Mouse (Mus musculus) retina, postnatal 1 day (tissue): ENCODE results near the gene Thada.
A peak's percentile ranks its signal among the peaks of the same experiment; 100 is the strongest.

Source experiments
- DNase-seq: peaks from one replicate; pipeline ENCODE4 v3.0.0-alpha.2; 2012

Gene Thada

DNA sequence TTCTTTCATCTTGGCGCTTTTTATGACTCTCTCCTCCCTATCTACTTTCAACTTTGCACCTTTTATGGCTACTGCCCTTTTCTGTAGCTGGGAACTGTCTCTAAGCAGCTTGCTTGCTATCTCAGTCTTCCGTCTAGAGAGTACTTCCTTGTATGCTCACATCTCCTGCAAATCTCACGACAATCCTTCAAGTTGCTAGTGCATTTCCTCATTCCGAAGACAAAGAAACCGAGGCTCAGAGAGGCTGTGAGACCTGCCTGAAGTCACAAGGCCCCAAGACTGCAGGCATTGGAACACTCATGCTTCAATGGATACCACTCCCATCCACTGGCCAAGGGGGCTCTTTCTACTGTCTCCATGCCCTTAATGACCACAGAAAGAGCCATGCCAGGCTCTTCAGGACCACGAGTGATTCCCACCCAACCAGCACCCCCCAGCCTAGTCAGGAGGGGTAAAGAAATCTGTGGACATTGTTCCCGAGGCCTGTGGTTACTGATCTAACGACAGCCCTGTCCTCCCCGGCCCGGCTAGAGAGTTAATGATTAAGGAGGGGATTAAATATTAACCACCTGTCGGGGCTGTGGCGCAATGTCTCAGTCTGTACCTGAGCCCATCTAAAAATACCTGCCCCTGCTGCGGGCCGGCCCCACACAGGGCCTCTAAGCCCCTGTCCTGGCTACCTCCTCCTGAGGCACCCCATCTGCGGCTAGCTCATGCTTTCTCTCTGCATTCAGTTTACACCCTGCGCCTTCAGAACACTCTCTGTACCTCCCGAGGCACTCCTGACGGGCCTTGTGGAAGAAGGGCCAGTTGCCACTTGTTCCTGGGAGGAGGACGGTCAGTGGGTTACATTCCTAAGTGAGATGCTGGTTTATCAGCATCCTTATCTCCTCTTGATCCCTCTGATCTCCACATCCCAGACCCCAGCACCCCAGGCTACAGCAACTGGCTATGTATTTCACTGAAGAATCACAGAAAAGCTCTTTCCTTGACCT is 309.0 kb downstream of the Thada start:
- peak; percentile 40 for DNase-seq

DNA sequence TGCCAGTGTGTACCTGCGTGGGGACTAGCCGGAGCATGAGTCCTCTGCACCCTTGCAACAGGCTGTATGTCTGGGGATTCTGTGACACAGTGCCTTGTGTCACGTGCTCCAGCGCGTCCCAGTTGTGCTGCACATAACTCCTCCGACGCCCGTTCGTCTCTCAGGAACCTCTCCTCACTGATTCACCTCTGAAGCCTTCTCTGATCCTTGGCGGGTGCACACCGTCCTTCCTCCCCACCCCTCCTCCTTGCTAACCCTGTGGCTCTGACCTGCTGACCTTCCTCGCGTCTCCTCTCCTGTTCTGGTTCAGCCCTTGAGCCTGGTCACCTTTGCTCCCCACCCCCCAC is 309.8 kb downstream of the Thada start:
- no peak for DNase-seq

DNA sequence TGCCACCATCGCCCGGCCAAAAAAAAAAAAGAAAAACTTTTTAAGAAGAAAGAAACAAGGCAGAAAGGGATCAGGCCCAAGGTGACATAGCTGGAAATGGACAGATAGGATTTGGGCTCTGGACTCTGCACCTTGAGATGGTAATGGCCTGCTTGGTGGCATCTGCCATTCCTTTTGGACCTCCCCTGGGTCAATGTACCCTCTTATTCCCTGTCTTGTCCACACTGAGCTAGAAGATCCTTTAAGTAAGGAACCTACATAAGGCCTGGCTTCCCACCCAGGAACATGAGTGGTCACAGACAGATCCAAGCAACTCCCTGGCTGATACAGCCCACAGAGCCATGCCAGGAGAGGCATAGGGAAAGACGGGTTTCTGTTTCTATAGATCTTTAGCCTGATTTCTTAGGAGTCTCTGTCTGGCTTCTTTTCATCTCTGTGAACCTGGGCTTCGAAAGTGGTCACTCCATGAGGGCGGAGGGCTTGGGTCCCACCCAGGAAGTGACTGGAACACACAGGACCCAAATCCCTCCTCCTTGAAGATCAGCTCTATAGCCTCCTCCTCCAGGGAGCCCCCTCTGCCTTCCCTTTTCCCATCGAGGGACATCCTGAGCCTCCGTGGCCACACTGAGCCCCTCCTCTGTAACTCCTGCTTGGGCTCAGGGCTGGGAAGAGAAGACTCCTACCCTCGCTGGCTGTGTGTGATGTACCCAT is 310.3 kb downstream of the Thada start:
- no peak for DNase-seq

DNA sequence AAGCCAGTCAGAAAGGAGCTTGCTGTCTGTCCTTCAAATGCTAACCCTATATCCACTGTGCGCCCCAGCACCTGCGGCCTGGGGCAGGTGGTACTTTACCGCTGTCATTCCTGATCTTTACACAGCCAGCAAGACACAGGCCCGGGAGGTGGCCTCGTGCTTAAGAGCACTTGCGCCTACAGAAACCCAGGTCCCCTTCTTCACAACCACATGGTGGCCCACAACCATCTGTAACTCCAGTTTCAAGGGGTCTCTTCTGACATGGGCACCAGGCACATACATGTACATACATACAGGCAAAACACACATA is 311.0 kb downstream of the Thada start:
- no peak for DNase-seq

DNA sequence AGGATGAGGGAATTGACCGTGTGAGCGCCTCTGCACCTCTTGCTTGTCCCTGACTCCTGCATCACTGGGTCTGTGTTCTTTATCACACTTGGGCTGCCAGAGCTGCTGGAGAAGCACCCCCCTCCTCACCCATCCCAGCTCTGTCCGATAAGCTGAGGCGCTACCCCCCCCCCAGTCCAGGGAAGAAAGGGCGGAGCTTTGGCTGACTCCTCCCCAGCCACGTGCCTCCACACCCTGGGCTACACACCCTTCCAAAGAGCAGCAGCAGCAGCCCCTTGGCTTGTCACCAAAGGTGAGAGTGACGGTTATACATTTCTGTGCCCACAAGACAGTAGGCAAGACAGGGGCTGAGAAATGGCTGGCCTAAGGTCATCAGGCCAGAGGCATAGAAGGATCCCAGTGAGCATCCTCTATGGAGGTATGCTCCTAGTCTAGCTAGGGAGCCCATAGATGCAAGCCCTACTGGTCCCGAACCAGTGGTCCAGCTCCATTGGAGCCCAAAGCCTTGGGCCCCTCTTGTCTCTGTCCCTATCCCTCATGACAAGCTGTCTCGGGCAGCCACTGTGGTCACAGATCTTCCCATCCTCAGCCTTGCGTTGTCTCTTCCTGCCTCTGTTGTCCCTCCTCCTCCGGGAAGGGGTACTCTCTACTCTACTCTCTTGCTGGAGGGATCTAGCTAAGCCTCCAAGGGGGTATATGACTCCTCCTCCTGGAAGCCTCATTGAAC is 311.5 kb downstream of the Thada start:
- DNase-seq = no peak

DNA sequence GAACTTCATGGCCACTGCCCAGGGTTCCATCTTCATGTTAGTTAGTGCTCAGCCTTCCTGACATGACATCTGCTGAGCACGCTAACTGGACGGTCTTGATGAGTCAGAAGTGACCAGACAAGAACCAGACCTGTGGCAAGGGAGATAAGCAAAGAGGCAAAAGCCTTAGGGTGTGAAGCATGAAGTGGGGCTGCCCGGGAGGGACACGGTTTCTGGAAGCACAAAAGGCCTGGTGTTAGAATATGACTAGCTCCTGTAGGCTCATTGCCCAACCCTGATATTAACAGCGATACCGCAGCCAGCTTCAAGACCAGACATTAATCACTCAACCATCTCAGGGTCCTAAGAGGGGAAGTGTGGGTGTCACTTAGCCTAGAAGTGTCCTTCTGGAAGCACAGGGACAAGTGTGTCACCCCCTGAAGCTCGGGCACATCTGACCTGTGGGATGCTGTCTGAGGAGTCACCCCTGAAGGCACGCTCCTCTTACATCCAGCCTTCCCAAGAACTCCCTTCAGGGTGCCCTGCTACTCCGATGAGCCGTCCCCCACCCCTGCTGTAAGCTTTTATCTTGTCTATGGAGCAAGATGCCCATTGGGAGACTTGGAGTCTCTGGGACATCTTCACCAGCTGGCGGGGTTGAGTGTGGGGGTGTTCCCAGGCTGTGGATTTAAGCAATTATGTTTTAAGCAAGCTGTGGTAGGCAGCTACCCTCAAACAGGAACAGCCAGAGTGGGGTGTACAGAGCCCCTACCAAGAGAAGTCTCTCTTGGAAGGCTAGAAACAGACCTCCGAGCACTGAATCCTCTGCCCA is 312.8 kb downstream of the Thada start:
- DNase-seq = no peak

DNA sequence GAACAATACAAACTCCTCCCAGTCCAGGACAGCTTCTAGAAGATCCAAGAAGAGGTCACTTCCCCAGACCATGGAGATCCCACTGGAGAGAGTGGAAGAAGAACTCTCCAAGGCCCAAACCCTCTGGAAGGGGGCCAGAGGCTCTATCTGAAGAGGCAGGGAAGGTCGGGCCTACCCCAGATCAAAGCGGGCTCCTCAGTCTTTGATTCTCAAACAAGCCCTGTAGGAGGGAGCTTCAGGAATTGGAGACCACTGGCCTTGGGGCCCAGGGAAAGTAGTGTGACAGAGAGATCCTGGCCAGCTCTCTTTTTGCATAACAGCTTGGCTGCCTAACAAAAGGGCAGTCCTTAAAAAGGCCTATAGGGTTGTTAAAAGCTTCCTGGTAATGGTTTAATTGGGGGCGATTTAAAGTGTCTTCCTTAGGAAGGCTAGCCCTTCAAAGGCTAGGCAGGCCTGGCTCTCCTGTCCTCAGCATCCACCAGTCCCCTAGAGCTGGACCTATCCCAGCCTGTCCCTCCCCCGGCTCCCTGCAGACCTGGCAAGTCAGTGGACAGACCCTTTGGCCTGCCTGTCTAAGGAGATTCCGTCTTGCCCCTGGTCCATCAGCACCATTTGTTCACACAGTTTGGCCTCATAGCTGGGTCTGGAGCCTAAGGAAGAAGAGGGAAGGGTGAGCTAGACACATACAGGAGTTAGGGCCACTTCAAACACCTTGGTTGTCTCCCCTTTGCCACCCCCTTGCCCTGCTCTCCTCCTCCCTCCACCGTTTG is 313.6 kb downstream of the Thada start:
- no peak for DNase-seq

DNA sequence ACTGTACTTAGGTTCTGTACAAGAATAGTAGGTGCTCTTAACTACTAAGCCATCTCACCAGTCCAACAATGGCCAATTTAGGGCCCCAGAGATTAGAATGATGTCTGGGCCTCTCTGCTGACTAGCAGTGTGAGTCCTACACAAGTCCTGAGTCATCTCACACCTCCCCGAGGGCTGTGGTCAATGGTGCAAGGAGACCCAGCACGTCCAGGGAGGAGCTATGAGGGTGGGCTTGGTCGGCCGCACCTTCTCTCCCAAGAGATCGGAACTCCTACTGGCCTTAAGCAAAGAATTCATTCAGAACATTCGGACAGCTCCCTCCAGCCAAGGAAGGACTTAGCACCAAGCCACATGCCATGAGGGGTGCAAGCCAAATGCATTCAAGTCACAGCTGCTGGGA is 314.7 kb downstream of the Thada start:
- DNase-seq = no peak

DNA sequence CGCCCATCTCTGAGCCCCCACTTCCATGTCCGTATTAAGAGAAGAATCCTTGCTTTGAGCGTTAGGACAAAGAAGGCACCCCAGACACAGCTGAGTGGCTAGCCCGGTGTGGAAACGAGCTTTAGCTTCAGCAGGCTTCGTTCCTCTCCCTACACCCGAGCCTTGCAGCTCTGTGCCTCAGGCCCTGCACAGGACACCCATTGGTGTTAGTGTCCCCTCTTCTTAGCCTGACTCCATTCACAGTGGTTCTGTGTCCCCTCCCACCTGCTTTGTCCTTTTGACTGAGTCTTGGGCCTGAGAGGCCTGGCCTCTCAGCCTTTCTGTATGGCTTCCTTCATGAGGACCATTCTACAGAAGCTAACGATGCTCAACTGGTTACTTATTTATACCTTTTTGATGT is 315.7 kb downstream of the Thada start:
- DNase-seq = no peak

DNA sequence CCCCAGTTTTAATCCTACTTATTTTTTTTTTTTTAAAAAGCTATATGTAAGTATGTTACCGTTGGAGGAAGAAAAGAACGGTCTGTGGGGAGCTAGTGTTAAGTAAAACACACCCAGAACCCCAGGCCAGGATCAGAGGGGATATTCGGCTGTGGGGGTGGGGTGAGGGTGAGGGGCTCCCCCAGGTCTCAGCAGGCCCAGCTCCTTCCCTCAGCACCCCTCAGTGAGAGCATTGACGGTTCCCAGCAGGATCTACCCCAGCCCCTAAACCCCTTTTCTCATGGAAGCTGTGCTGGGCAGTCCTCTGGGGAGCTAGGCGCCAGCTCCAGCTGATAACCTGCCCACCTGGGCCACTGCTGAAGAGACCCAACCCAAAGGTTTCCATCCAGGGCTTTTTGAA is 316.4 kb downstream of the Thada start:
- DNase-seq = no peak

DNA sequence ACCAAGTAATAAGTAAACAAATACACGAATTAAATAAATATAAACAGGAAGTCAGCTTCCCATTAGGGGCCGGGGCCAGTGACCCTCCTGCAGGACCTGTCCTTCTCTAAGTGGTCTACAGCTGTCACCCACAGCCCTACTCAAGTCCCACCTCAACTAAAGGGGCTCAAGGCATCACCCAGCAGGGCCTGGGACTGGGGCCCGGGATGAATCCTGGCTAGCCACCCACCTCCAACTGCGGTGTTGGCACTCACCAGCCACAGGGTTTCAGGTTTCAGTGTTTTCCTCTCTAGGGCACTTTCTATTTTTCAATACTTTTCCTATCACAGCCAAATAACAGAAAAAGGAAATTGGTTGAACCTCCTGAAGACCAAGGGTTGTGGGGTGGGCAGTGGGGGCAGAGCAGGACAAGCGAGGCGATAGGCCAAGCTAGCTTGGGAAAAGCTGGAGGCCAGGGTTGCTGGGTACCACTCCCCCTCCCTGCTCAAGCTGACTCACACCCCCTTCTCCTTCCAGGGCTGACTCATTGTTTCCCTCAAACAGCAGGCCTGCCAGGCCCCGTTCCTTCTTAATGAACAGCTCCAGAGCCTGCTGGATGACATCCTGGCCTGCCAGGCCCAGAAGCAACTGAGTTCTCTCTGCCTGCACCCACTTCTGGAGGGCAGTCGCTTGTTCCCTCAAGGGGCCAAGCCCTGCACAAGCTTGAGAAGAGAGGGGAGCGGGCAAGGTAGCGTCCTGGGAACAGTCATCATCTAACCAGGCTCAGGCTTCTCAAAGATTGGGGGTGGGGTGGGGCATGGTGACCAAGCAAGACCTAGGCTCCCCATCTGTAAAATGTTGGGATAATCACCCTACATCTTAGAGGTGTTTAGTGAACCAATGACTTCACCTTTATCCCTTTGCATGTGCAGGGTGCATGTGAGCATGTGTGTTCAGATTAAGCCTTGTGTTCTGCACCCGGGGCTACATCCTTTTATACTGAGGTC is 317.2 kb downstream of the Thada start:
- peak; percentile 69 for DNase-seq

DNA sequence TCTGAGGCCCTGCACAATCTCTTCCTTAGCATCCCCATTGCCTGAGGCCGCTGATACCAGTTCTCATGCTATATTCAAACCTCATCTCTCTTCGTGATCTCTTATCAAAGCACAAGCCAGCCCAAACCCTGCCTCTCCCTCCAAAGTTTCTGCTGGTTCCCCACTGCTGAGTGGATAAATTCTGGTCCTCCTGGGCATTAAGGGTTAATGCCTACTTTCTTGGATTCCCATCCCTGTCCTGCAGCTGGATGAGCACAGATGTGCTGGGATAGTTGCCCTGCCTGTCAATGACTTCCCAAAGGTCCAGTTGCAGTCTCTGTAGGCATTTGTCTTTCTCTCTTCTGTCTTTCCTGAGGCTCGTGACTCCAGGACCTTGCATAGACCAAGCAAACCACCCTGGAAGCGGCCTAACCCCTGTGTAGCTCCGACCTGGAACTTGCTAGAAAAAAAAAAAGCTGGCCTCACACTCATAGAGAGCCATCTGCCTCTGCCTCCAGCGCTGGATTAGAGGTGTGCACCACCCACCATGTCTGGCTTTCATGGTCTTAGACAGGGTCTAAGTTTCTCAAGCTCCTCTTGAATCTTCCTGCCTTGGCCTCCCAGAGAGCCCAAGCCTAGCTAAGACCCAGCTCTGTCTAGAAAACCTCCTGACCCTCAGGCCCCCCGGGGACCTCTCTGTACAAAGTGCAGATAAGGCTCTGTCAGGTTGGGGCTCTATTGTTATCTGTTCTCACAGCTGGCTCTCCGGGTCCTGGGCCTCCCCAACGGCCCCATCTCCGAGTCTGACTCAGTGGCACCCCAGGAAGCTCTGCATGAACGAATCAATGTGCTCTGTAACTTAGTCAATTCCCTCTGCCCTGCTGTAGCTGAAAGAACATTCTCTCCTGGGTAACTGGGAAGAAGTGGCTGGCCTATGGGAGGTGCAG is 318.6 kb downstream of the Thada start:
- no peak for DNase-seq

DNA sequence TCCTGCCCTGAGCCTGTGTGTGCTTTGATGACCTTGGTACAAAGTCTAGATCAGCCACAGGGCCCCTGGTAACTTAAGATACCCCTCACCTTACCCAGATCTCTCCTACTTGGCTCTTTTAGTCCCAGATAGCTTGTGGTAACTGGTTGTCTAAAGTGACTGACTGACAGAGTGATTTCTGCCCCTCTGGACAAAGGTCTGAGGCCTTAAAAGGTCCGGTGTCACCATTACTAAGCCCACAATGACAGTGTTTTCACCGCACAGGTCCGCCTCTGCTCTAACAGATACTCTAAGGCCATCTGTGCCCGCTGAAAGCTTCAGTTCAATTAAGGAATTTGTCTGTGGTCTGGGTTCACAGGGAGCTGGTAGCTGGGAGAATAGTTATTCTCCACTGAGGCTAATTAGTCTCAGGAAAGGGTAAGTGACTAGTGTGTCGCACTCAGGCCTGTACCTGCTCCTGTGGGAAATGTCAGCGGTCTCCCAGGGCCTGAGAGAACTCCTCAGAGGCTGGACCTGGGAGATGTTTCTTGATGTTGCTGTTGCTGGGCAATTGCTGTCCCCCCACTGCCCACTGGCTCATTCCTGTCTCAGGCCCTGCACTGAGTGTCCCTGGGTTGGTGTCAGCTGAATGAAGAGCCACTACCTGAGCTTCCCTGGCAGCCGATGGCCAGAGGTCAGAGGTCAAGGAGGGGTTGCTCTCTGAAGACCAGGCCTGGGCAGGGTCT is 319.4 kb downstream of the Thada start:
- no peak for DNase-seq

DNA sequence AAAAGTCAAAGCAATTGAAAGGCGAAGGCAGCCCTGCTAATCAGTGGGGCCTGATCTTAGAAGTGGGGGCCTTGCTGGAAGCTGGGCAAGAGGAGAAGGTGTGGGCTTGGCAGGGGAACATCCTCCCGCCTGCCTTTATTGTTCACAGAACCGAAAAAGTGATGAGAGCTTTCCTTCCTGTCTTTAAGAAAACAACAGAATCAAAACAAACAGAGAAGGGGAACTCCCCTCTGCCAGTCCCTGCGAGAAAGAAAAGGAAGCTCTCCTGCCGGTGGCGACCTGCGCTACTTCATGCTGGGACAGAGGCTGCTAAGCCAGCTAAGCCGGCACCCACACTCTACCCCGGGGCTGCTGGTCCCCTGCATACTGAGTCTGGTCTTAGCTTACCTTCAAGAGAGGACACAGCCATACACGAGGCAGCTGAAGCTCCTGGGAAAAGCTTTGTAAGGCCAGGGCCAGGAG is 320.1 kb downstream of the Thada start:
- DNase-seq = no peak

DNA sequence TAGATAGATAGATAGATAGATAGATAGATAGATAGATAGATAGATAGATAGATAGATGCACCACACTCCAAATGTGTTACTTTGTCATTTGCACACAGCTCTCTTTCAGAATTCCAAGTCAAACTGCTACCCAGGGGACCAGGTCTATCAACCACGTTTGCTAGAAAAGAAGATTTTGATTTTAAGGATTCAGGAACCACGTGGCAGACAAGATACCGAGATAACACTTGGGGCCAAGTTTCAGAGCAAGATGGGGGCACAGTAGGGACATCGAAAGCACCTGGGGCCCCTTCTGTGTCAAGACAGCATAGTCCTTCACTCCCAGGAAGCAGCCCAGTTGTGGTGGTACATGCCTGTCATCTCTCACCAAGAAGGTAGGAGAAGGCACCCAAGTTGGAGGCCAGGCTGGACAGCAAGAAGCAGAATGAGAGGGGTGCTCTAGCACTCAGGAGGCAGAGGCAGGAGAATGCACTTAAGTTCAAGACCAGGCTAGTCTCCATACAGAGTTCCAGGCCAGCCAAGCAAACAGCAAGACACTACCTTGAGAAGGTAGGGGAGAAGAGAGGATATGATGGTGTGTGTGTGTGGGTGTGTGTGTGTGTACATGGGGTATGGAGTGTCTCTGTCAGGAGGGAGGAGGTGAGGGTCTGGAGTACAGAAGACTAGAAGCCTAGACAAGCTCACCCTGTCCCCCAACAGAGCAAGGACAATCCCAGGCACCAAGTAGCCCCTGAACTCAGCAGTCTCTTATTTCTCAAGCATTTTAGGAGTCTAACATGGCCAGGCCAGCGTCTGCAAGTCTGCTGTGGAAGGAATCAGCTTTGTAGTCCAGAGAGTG is 321.0 kb downstream of the Thada start:
- no peak for DNase-seq

DNA sequence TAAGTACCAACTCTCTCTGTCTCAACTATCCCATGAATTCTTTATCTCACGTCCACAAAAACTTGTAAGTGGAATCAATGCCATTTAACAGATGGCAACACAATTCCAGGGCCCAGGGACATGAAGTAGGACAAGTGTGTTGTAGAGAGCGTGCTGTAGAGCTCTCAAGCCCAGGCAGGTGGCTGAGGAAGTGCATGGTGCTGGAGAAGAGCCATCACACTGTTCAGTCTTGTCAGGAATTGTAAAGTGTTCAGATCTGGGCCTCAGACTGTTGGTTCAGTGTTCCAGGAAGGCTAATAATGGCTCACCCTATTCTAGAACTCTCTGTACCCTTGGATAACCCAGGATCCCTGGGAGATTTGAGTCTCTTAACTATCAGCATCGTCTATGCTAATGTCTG is 321.9 kb downstream of the Thada start:
- no peak for DNase-seq

DNA sequence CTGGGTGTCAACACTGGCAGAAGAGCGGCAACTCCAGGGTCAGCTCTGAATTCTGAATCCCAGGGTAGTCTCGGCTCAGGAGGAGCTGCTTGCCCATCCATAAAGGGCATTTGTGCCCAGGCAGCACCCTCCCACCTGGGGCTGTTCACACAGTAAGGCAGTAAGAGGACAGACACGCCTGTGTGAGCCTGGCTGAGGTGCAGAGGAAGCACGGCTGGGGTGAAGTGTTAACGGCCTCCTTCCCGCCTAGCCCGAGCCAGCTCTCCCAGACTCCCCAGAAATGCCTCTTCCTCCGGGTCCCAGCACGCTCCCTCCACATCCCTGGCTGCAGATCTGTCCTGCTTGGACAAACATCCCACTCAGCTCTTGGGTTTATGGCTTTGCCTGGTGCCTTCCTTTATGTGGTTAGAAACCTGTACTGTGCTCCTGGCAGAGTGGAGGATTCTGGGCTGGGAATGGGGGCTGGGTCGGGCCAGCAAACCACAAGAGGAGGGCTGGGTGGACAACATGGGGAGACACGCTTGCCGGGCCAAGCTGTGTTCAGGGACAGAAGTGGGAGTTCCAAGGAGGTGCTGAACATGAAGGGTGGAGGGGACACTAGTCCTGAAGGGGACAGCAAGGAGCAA is 322.7 kb downstream of the Thada start:
- no peak for DNase-seq
